Mouse (Mus musculus): ENCODE data around the gene Bmx. TPM values are rescaled to one million over a fixed set of nuclear protein-coding genes. Genes with fewer than 3 reads are reported as not detected.

Bmx gene
- polyA plus RNA-seq, 1 experiment, result not detected

- H3K4me1 ChIP-seq (ENCODE audit: control insufficient read depth, insufficient read depth, insufficient read length, low read length), result no peaks in the 10 kb centered on the region
- no peak overlapping the region for H3K27ac ChIP-seq (replicated peaks; ENCODE audit: low read depth, low read length)
- no peak overlapping the region for H3K4me3 ChIP-seq (ENCODE audit: insufficient read depth, low read depth, low read length)
Observed at GRCm38 (mm10) chrX:164221989-164222388, 36.0 kb downstream of the Bmx start.

GRCm38 (mm10) chrX:164200547-164200946, 57.4 kb downstream of the Bmx start:
- H3K27ac ChIP-seq (replicated peaks; ENCODE audit: low read depth, low read length), result no peak overlapping the region
- H3K4me1 ChIP-seq (ENCODE audit: control insufficient read depth, insufficient read depth, insufficient read length, low read length), result no peaks in the 10 kb centered on the region
- no peak overlapping the region for H3K4me3 ChIP-seq (ENCODE audit: insufficient read depth, low read depth, low read length)

- no peak overlapping the region for H3K27ac ChIP-seq (replicated peaks; ENCODE audit: low read depth, low read length)
- H3K4me3 ChIP-seq (ENCODE audit: insufficient read depth, low read depth, low read length), result no peak overlapping the region
- no peaks in the 10 kb centered on the region for H3K4me1 ChIP-seq (ENCODE audit: control insufficient read depth, insufficient read depth, insufficient read length, low read length)
Observed at GRCm38 (mm10) chrX:164197679-164198078, 60.3 kb downstream of the Bmx start.

- no peaks in the 10 kb centered on the region for H3K4me1 ChIP-seq (ENCODE audit: control insufficient read depth, insufficient read depth, insufficient read length, low read length)
- H3K4me3 ChIP-seq (ENCODE audit: insufficient read depth, low read depth, low read length), result no peak overlapping the region
- H3K27ac ChIP-seq (replicated peaks; ENCODE audit: low read depth, low read length), result no peak overlapping the region
Observed at GRCm38 (mm10) chrX:164189880-164190279, 68.1 kb downstream of the Bmx start.

- no peak overlapping the region for H3K27ac ChIP-seq (replicated peaks; ENCODE audit: low read depth, low read length)
- no peak overlapping the region for H3K4me3 ChIP-seq (ENCODE audit: insufficient read depth, low read depth, low read length)
- no peaks in the 10 kb centered on the region for H3K4me1 ChIP-seq (ENCODE audit: control insufficient read depth, insufficient read depth, insufficient read length, low read length)
Observed at GRCm38 (mm10) chrX:164183844-164184243, 74.1 kb downstream of the Bmx start.

- Histone ChIP-seq H3K4me1 (ENCODE audit: control insufficient read depth, insufficient read depth, insufficient read length, low read length) (no peaks in the 10 kb centered on the region), H3K27ac (replicated peaks; ENCODE audit: low read depth, low read length) (no peak overlapping the region), H3K4me3 (ENCODE audit: insufficient read depth, low read depth, low read length) (no peak overlapping the region)
Observed at GRCm38 (mm10) chrX:164179746-164180145, 78.2 kb downstream of the Bmx start.

- Histone ChIP-seq H3K4me3 (ENCODE audit: insufficient read depth, low read depth, low read length) (no peak overlapping the region), H3K4me1 (ENCODE audit: control insufficient read depth, insufficient read depth, insufficient read length, low read length) (no peaks in the 10 kb centered on the region), H3K27ac (replicated peaks; ENCODE audit: low read depth, low read length) (no peak overlapping the region)
Observed at GRCm38 (mm10) chrX:164178856-164179255, 79.1 kb downstream of the Bmx start.

GRCm38 (mm10) chrX:164175780-164176179, 82.2 kb downstream of the Bmx start:
- Histone ChIP-seq H3K4me1 (ENCODE audit: control insufficient read depth, insufficient read depth, insufficient read length, low read length) (no peaks in the 10 kb centered on the region), H3K4me3 (ENCODE audit: insufficient read depth, low read depth, low read length) (no peak overlapping the region), H3K27ac (replicated peaks; ENCODE audit: low read depth, low read length) (no peak overlapping the region)

- H3K4me1 ChIP-seq (ENCODE audit: control insufficient read depth, insufficient read depth, insufficient read length, low read length), result no peaks in the 10 kb centered on the region
- no peak overlapping the region for H3K4me3 ChIP-seq (ENCODE audit: insufficient read depth, low read depth, low read length)
- no peak overlapping the region for H3K27ac ChIP-seq (replicated peaks; ENCODE audit: low read depth, low read length)
Observed at GRCm38 (mm10) chrX:164175311-164175710, 82.7 kb downstream of the Bmx start.

GRCm38 (mm10) chrX:164173880-164174279, 84.1 kb downstream of the Bmx start:
- H3K4me1 ChIP-seq (ENCODE audit: control insufficient read depth, insufficient read depth, insufficient read length, low read length), result no peaks in the 10 kb centered on the region
- H3K4me3 ChIP-seq (ENCODE audit: insufficient read depth, low read depth, low read length), result no peak overlapping the region
- no peak overlapping the region for H3K27ac ChIP-seq (replicated peaks; ENCODE audit: low read depth, low read length)

- H3K4me1 ChIP-seq (ENCODE audit: control insufficient read depth, insufficient read depth, insufficient read length, low read length), result no peaks in the 10 kb centered on the region
- H3K4me3 ChIP-seq (ENCODE audit: insufficient read depth, low read depth, low read length), result no peak overlapping the region
- no peak overlapping the region for H3K27ac ChIP-seq (replicated peaks; ENCODE audit: low read depth, low read length)
Observed at GRCm38 (mm10) chrX:164171034-164171433, 87.0 kb downstream of the Bmx start.

GRCm38 (mm10) chrX:164164681-164165080, 93.3 kb downstream of the Bmx start:
- Histone ChIP-seq H3K4me1 (ENCODE audit: control insufficient read depth, insufficient read depth, insufficient read length, low read length) (no peaks in the 10 kb centered on the region), H3K27ac (replicated peaks; ENCODE audit: low read depth, low read length) (no peak overlapping the region), H3K4me3 (ENCODE audit: insufficient read depth, low read depth, low read length) (no peak overlapping the region)

- Histone ChIP-seq H3K4me3 (ENCODE audit: insufficient read depth, low read depth, low read length) (no peak overlapping the region), H3K27ac (replicated peaks; ENCODE audit: low read depth, low read length) (no peak overlapping the region), H3K4me1 (ENCODE audit: control insufficient read depth, insufficient read depth, insufficient read length, low read length) (no peaks in the 10 kb centered on the region)
Observed at GRCm38 (mm10) chrX:164154594-164154993, 103.4 kb downstream of the Bmx start.

- Histone ChIP-seq H3K4me1 (ENCODE audit: control insufficient read depth, insufficient read depth, insufficient read length, low read length) (no peaks in the 10 kb centered on the region), H3K4me3 (ENCODE audit: insufficient read depth, low read depth, low read length) (no peak overlapping the region), H3K27ac (replicated peaks; ENCODE audit: low read depth, low read length) (no peak overlapping the region)
Observed at GRCm38 (mm10) chrX:164153606-164154005, 104.4 kb downstream of the Bmx start.

- H3K4me3 ChIP-seq (ENCODE audit: insufficient read depth, low read depth, low read length), result no peak overlapping the region
- no peak overlapping the region; the same call in 1 of the 2 replicates for H3K27ac ChIP-seq (replicated peaks; ENCODE audit: low read depth, low read length)
- H3K4me1 ChIP-seq (ENCODE audit: control insufficient read depth, insufficient read depth, insufficient read length, low read length), result no peaks in the 10 kb centered on the region
Observed at GRCm38 (mm10) chrX:164152703-164153102, 105.3 kb downstream of the Bmx start.

- Histone ChIP-seq H3K27ac (replicated peaks; ENCODE audit: low read depth, low read length) (no peak overlapping the region), H3K4me1 (ENCODE audit: control insufficient read depth, insufficient read depth, insufficient read length, low read length) (no peaks in the 10 kb centered on the region), H3K4me3 (ENCODE audit: insufficient read depth, low read depth, low read length) (no peak overlapping the region)
Observed at GRCm38 (mm10) chrX:164145463-164146250, 112.3 kb downstream of the Bmx start.

All from brown adipose tissue, adult 24 weeks (tissue).